Mouse (Mus musculus) intestine, embryonic 15.5 days (tissue): ENCODE measurements around the gene Kcmf1. TPM values are rescaled to one million over a fixed set of nuclear protein-coding genes. Genes with fewer than 3 reads are reported as not detected.

Experiments used
- ATAC-seq: fragments of 200-750 bp; cut with Nextera tagmentation; 2 replicates; pipeline ENCODE4 v1.8.0; 2017; ENCODE audit warnings: moderate TSS enrichment, moderate library complexity
- H3K27ac ChIP-seq: fragments of 300-500 bp; sonication (generic); 2 replicates; pipeline ENCODE4 v1.5.1; 2015; ENCODE audit warnings: mild to moderate bottlenecking, inconsistent platforms
- H3K27me3 ChIP-seq: fragments of 300-500 bp; sonication (generic); replicated peaks from 2 replicates; pipeline ENCODE4 v1.6.1; 2015; ENCODE audit warnings: inconsistent platforms
- H3K36me3 ChIP-seq: fragments of 300-500 bp; sonication (generic); 2 replicates; pipeline ENCODE4 v1.6.1; 2015; ENCODE audit warnings: inconsistent platforms
- H3K4me1 ChIP-seq: fragments of 300-500 bp; sonication (generic); replicated peaks from 2 replicates; pipeline ENCODE4 v1.6.1; 2015; ENCODE audit warnings: inconsistent platforms
- H3K4me2 ChIP-seq: fragments of 300-500 bp; sonication (generic); replicated peaks from 2 replicates; pipeline ENCODE4 v1.6.1; 2015; ENCODE audit warnings: mild to moderate bottlenecking, inconsistent platforms
- H3K4me3 ChIP-seq: fragments of 300-500 bp; sonication (generic); replicated peaks from 2 replicates; pipeline ENCODE4 v1.5.1; 2015; ENCODE audit warnings: inconsistent platforms
- H3K9ac ChIP-seq: fragments of 300-500 bp; sonication (generic); 2 replicates; pipeline ENCODE4 v1.6.1; 2015; ENCODE audit warnings: inconsistent platforms
- H3K9me3 ChIP-seq: fragments of 300-500 bp; sonication (generic); 2 replicates; pipeline ENCODE4 v1.6.1; 2016; ENCODE audit warnings: inconsistent platforms
- WGBS: fragments of 180-500 bp; shearing (Covaris S2); methylation state at CpG from one replicate; pipeline ENCODE4 v1.1.7; 2015; 5-methylcytosine and 5-hydroxymethylcytosine counted together
- polyA plus RNA-seq: library from polyadenylated mRNA; unstranded; fragments of >200 nt; fragmentation: Nextera tagmentation; extraction: Ambion mirVana; gene quantifications from 2 replicates; pipeline ENCODE4 v1.2.1, GENCODE M21; 2015

Gene Kcmf1
- polyA plus RNA-seq, 1 experiment from 2014 or later: 46.4 TPM

GRCm38 (mm10) chr6:72794870-72795269 is 104.9 kb downstream of the Kcmf1 start:
- no peaks in the 10 kb centered on the region for H3K36me3 ChIP-seq
- no peak overlapping the region for H3K27ac ChIP-seq
- ATAC-seq: peak; percentile 43; the same call in 1 of the 2 replicates
- 42% methylated on average over 7 of the region's 7 CpGs for WGBS
- H3K9ac ChIP-seq: no peak overlapping the region
- no peak overlapping the region for H3K4me2 ChIP-seq
- no peaks in the 10 kb centered on the region for H3K9me3 ChIP-seq
- no peak overlapping the region for H3K4me3 ChIP-seq
- no peaks in the 10 kb centered on the region for H3K27me3 ChIP-seq
- H3K4me1 ChIP-seq: no peaks in the 10 kb centered on the region

GRCm38 (mm10) chr6:72792641-72793040 is 107.1 kb downstream of the Kcmf1 start:
- WGBS: 94% methylated on average over 8 of the region's 8 CpGs
- H3K9me3 ChIP-seq: no peaks in the 10 kb centered on the region
- H3K27ac ChIP-seq: no peak overlapping the region
- no peak for ATAC-seq
- no peaks in the 10 kb centered on the region for H3K36me3 ChIP-seq
- no peaks in the 10 kb centered on the region for H3K27me3 ChIP-seq
- H3K4me2 ChIP-seq: no peak overlapping the region
- H3K9ac ChIP-seq: no peak overlapping the region
- H3K4me1 ChIP-seq: 0 out of 2 replicates have a peak, but pooled peaks cover under 1% of the 10 kb centered on the region
- no peak overlapping the region for H3K4me3 ChIP-seq

Other genes with a start within 250 kb of the Kcmf1 start
- 15.0 and 16.2 TPM in 2 replicates for gene Tcf7l1, start 110.7 kb downstream of the Kcmf1 start, polyA plus RNA-seq
- gene Tmsb10, start 58.8 kb upstream of the Kcmf1 start, polyA plus RNA-seq: 1,739 and 2,151 TPM in 2 replicates